Mouse (Mus musculus) forebrain, embryonic 11.5 days (tissue): Measurements from ENCODE around the gene Pcbd1. TPM values are rescaled to one million over a fixed set of nuclear protein-coding genes. Genes with fewer than 3 reads are reported as not detected.
"Not testable (repeated sequence)": the region's sequence is repeated elsewhere in the genome, so short reads cannot be mapped to it uniquely, and the experiment has no call there.

Source experiments
- ATAC-seq: fragments of 200-750 bp; cut with Nextera tagmentation; replicated peaks from 2 replicates; pipeline ENCODE4 v1.8.0; 2017; ENCODE audit warnings: moderate TSS enrichment; ENCODE audit not compliant: low FRiP score
- DNase-seq: peaks from one replicate; pipeline ENCODE4 v3.0.0-alpha.2; 2017; ENCODE audit warnings: low spot score
- H3K27ac ChIP-seq: fragments of 300-500 bp; sonication (generic); 2 replicates; pipeline ENCODE4 v1.5.1; 2014; ENCODE audit warnings: low read depth, low read length
- H3K27me3 ChIP-seq: fragments of 300-500 bp; sonication (generic); 2 replicates; pipeline ENCODE4 v1.6.1; 2014; ENCODE audit warnings: mild to moderate bottlenecking, low read length, mixed read lengths; ENCODE audit not compliant: control insufficient read depth, insufficient read depth
- H3K36me3 ChIP-seq: fragments of 300-500 bp; sonication (generic); 2 replicates; pipeline ENCODE4 v1.6.1; 2014; ENCODE audit warnings: mild to moderate bottlenecking, low read length, moderate library complexity, mixed read lengths; ENCODE audit not compliant: control insufficient read depth, insufficient read depth
- H3K4me1 ChIP-seq: fragments of 300-500 bp; sonication (generic); replicated peaks from 2 replicates; pipeline ENCODE4 v1.6.1; 2014; ENCODE audit warnings: low read length, mixed read lengths; ENCODE audit not compliant: control insufficient read depth, insufficient read depth
- H3K4me2 ChIP-seq: fragments of 300-500 bp; sonication (generic); 2 replicates; pipeline ENCODE4 v1.6.1; 2014; ENCODE audit warnings: low read depth, mild to moderate bottlenecking, low read length, moderate library complexity, mixed read lengths; ENCODE audit not compliant: severe bottlenecking
- H3K4me3 ChIP-seq: fragments of 300-500 bp; sonication (generic); 2 replicates; pipeline ENCODE4 v1.5.1; 2014; ENCODE audit warnings: low read depth, low read length
- H3K9ac ChIP-seq: fragments of 300-500 bp; sonication (generic); 2 replicates; pipeline ENCODE4 v1.6.1; 2014; ENCODE audit warnings: low read length
- H3K9me3 ChIP-seq: fragments of 300-500 bp; sonication (generic); 2 replicates; pipeline ENCODE4 v1.6.1; 2016; ENCODE audit warnings: low read length, mixed read lengths; ENCODE audit not compliant: control insufficient read depth
- WGBS: fragments of 180-500 bp; shearing (Covaris S2); extraction: QIAGEN DNeasy Blood & Tissue Kit; methylation state at CpG from one replicate; pipeline ENCODE4 v1.1.7; 2014; 5-methylcytosine and 5-hydroxymethylcytosine counted together
- polyA plus RNA-seq: library from polyadenylated mRNA; unstranded; fragments of >200 nt; fragmentation: Nextera tagmentation; extraction: Ambion mirVana; gene quantifications from 2 replicates; pipeline ENCODE4 v1.2.1, GENCODE M21; 2014

The Pcbd1 gene
- polyA plus RNA-seq, 1 experiment from 2014 or later = 17.6 TPM

- H3K4me1 ChIP-seq = peaks cover 4% of the 10 kb centered on the region; the same call in 1 of the 2 replicates
- no peak overlapping the region for H3K4me3 ChIP-seq
- DNase-seq (no peak), ATAC-seq (0 out of 2 replicates have a peak, but pooled peaks have one; percentile 16)
- H3K36me3 ChIP-seq = no peaks in the 10 kb centered on the region
- peak overlapping the region; percentile 31; the same call in 1 of the 2 replicates for H3K27ac ChIP-seq
- H3K4me2 ChIP-seq = no peak overlapping the region
- H3K9ac ChIP-seq = no peak overlapping the region
- no peaks in the 10 kb centered on the region for H3K27me3 ChIP-seq
- 87% methylated on average over 11 of the region's 11 CpGs for WGBS
- H3K9me3 ChIP-seq = no peaks in the 10 kb centered on the region
These were observed 8.2 kb upstream of the Pcbd1 start for GRCm38 (mm10) chr10:61080931-61081255.

GRCm38 (mm10) chr10:61085364-61085763 is 3.8 kb upstream of the Pcbd1 start:
- DNase-seq (no peak), ATAC-seq (no peak)
- Histone ChIP-seq H3K4me3 (no peak overlapping the region), H3K36me3 (no peaks in the 10 kb centered on the region), H3K27ac (no peak overlapping the region), H3K9me3 (no peaks in the 10 kb centered on the region), H3K9ac (no peak overlapping the region), H3K4me1 (peaks cover 13% of the 10 kb centered on the region; the same call in 1 of the 2 replicates), H3K4me2 (no peak overlapping the region), H3K27me3 (no peaks in the 10 kb centered on the region)
- 91% methylated on average over 2 of the region's 2 CpGs for WGBS

- H3K36me3 ChIP-seq = no peaks in the 10 kb centered on the region
- H3K27me3 ChIP-seq = no peaks in the 10 kb centered on the region
- ATAC-seq (0 out of 2 replicates have a peak, but pooled peaks have one; percentile 33), DNase-seq (no peak)
- H3K9ac ChIP-seq = no peak overlapping the region
- H3K9me3 ChIP-seq = no peaks in the 10 kb centered on the region
- WGBS = 24% methylated on average over 3 of the region's 3 CpGs
- H3K27ac ChIP-seq = no peak overlapping the region
- H3K4me3 ChIP-seq = no peak overlapping the region
- H3K4me1 ChIP-seq = peaks cover 12% of the 10 kb centered on the region; the same call in 1 of the 2 replicates
- H3K4me2 ChIP-seq = no peak overlapping the region
These were observed 2.6 kb upstream of the Pcbd1 start for GRCm38 (mm10) chr10:61086502-61086901.

- no peak overlapping the region for H3K4me2 ChIP-seq
- H3K9me3 ChIP-seq = no peaks in the 10 kb centered on the region
- ATAC-seq = no peak
- peaks cover 12% of the 10 kb centered on the region; the same call in 1 of the 2 replicates for H3K4me1 ChIP-seq
- H3K9ac ChIP-seq = no peak overlapping the region
- no peak overlapping the region for H3K27ac ChIP-seq
- H3K4me3 ChIP-seq = no peak overlapping the region
- WGBS = 96% methylated on average over 3 of the region's 3 CpGs
- DNase-seq = no peak
- no peaks in the 10 kb centered on the region for H3K36me3 ChIP-seq
- no peaks in the 10 kb centered on the region for H3K27me3 ChIP-seq
These were observed 663 bp upstream of the Pcbd1 start for GRCm38 (mm10) chr10:61088468-61088867.

- H3K36me3 ChIP-seq = no peaks in the 10 kb centered on the region
These were observed 2.7 kb downstream of the Pcbd1 start for GRCm38 (mm10) chr10:61091866-61092265.

GRCm38 (mm10) chr10:61103564-61104114 is 14.5 kb downstream of the Pcbd1 start:
- WGBS = 91% methylated on average over 3 of the region's 3 CpGs
- DNase-seq (no peak), ATAC-seq (no peak)
- no peak overlapping the region for H3K4me2 ChIP-seq
- no peak overlapping the region for H3K27ac ChIP-seq
- no peak overlapping the region for H3K4me3 ChIP-seq
- no peaks in the 10 kb centered on the region for H3K9me3 ChIP-seq
- no peaks in the 10 kb centered on the region for H3K4me1 ChIP-seq
- no peaks in the 10 kb centered on the region for H3K27me3 ChIP-seq
- H3K36me3 ChIP-seq = peaks cover 4% of the 10 kb centered on the region; the same call in 1 of the 2 replicates
- no peak overlapping the region for H3K9ac ChIP-seq

More at GRCm38 (mm10) chr10:61091866-61092265, 2.7 kb downstream of the Pcbd1 start:
- no peak overlapping the region for H3K27ac ChIP-seq
- ATAC-seq (no peak), DNase-seq (no peak)
- H3K27me3 ChIP-seq = no peaks in the 10 kb centered on the region
- no peak overlapping the region for H3K4me3 ChIP-seq
- H3K4me1 ChIP-seq = peaks cover 7% of the 10 kb centered on the region; the same call in 1 of the 2 replicates
- H3K9ac ChIP-seq = no peak overlapping the region
- no peaks in the 10 kb centered on the region for H3K9me3 ChIP-seq
- 86% methylated on average over 6 of the region's 6 CpGs for WGBS
- H3K4me2 ChIP-seq = no peak overlapping the region

- H3K27ac ChIP-seq = no peak overlapping the region
- WGBS = 98% methylated on average over 2 of the region's 2 CpGs
- no peaks in the 10 kb centered on the region for H3K4me1 ChIP-seq
- H3K9me3 ChIP-seq = no peaks in the 10 kb centered on the region
- H3K4me2 ChIP-seq = no peak overlapping the region
- no peak overlapping the region for H3K4me3 ChIP-seq
- ATAC-seq = no peak
- no peak overlapping the region for H3K9ac ChIP-seq
- no peak for DNase-seq
- no peaks in the 10 kb centered on the region for H3K27me3 ChIP-seq
- H3K36me3 ChIP-seq = no peaks in the 10 kb centered on the region; the same call in 1 of the 2 replicates
These were observed 25.2 kb downstream of the Pcbd1 start for GRCm38 (mm10) chr10:61114246-61114720.

- not testable (repeated sequence) for H3K9ac ChIP-seq, H3K36me3 ChIP-seq, ATAC-seq
These were observed 32.6 kb downstream of the Pcbd1 start for GRCm38 (mm10) chr10:61121732-61122131.

More at GRCm38 (mm10) chr10:61121732-61122131, 32.6 kb downstream of the Pcbd1 start:
- H3K4me2 ChIP-seq, H3K9me3 ChIP-seq, DNase-seq, H3K27me3 ChIP-seq, H3K4me1 ChIP-seq, H3K27ac ChIP-seq, H3K4me3 ChIP-seq: not testable (repeated sequence)
- 87% methylated on average over 4 of the region's 4 CpGs for WGBS
